Mouse (Mus musculus) erythroblast, embryonic 14.5 days (primary cell): Measurements from ENCODE around the gene Zfp462. TPM values are rescaled to one million over a fixed set of nuclear protein-coding genes. Genes with fewer than 3 reads are reported as not detected.

ENCODE experiments used
- H3K27me3 ChIP-seq: 2 replicates; pipeline ENCODE4 v1.6.1; 2012; ENCODE audit warnings: inconsistent platforms; ENCODE audit not compliant: control insufficient read depth
- H3K36me3 ChIP-seq: 2 replicates; pipeline ENCODE4 v1.6.1; 2012; ENCODE audit warnings: mild to moderate bottlenecking, inconsistent platforms; ENCODE audit not compliant: control insufficient read depth
- H3K4me1 ChIP-seq: 2 replicates; pipeline ENCODE4 v1.6.1; 2012; ENCODE audit warnings: inconsistent platforms; ENCODE audit not compliant: control insufficient read depth
- H3K4me3 ChIP-seq: replicated peaks from 2 replicates; pipeline ENCODE3; 2012; ENCODE audit warnings: moderate library complexity, mild to moderate bottlenecking, inconsistent platforms
- H3K9me3 ChIP-seq: 2 replicates; pipeline ENCODE4 v1.6.1; 2012; ENCODE audit warnings: low read length, inconsistent platforms, mixed read lengths; ENCODE audit not compliant: control insufficient read depth
- GATA1 ChIP-seq: IDR thresholded peaks from 2 replicates; pipeline ENCODE4 v1.6.1; 2012; ENCODE audit warnings: low read length, inconsistent platforms, mixed read lengths
- TAL1 ChIP-seq: IDR thresholded peaks from 3 replicates; pipeline ENCODE4 v1.6.1; 2012; ENCODE audit warnings: low read length, inconsistent platforms, mixed read lengths
- polyA plus RNA-seq: library from polyadenylated mRNA; stranded (reverse); fragments of >175 nt; gene quantifications from 2 replicates; pipeline ENCODE4 v1.2.3, GENCODE M21; 2012

Gene Zfp462
- polyA plus RNA-seq, 1 experiment, result not detected

DNA sequence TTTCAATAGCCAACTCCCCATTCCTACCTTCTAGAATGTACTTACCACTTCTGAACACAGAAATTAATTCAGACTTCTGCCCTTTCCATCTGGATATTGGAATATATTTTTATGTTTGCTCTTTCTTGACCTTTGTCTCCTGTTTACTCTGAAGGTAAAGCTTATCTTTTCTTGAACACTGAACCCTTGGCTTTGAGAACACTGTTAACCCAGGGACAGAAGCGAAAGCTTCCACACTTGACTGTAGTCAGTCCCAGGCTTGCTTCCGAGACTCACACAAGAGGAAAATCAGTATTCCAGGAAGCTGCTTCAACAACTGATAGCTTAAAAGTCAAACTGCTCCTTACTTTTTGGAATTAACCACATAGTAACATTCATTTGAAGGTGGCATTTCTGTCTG lies 70.7 kb downstream of the Zfp462 start:
- Histone ChIP-seq H3K27me3 (no peaks in the 10 kb centered on the region), H3K4me3 (no peak overlapping the region), H3K36me3 (no peaks in the 10 kb centered on the region), H3K4me1 (no peaks in the 10 kb centered on the region), H3K9me3 (peaks cover 22% of the 10 kb centered on the region; the same call in 1 of the 2 replicates)
- no peak for TF ChIP-seq TAL1

DNA sequence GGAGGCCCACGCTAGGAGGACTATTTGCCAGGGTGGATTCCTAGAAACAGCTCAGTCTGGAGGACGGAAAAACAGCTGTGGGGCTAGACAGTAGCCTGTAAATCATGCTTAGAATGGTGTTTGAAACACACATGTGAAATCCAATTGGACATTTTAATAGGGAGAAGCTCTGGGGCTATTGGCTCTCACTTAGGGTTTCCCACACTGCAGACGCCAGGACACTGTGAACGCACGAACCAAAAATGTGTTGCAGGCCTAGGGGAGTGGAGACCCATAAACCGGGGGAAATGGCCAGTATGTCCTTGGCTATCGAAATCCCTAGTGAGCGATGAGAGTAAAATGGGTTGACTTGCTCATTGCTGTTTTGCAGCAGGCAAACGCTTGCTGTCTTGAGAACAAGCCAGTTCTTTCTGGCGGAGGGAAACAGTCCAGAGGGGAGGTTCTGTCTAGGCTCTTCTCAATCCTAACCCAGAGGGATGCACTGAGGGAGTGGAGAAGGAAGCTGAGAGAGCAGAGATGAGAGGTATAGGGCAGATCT lies 81.3 kb downstream of the Zfp462 start:
- Histone ChIP-seq H3K36me3 (no peaks in the 10 kb centered on the region), H3K4me3 (no peak overlapping the region), H3K27me3 (no peaks in the 10 kb centered on the region), H3K9me3 (no peaks in the 10 kb centered on the region), H3K4me1 (no peaks in the 10 kb centered on the region)
- TF ChIP-seq GATA1, result no peak
- no peak for TF ChIP-seq TAL1

DNA sequence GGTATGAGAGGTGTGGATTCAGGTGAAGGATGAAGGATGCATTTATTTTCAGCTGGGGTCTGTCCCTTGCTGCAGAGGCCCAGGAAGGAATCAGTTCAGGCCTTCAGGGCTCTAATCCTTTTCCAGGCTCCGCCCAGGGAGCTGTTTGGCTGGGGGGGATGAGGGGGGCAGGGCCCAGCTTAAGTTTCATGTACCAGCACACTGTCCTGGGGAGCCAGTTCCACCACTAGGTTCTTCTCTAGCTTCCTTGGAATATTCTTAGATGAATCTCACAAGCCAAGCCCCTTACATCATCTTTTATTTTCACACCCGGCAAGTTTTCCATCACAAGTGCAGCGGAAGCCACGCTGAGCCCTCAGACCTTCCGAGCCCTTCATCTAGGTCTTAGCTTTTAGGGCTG lies 85.6 kb downstream of the Zfp462 start:
- H3K4me3 ChIP-seq, result no peak overlapping the region
- H3K36me3 ChIP-seq, result no peaks in the 10 kb centered on the region
- TF ChIP-seq GATA1 (no peak), TAL1 (no peak)
- H3K9me3 ChIP-seq, result no peaks in the 10 kb centered on the region
- no peaks in the 10 kb centered on the region for H3K27me3 ChIP-seq
- H3K4me1 ChIP-seq, result no peaks in the 10 kb centered on the region

- Histone ChIP-seq H3K36me3 (no peaks in the 10 kb centered on the region), H3K4me3 (no peak overlapping the region), H3K4me1 (no peaks in the 10 kb centered on the region), H3K9me3 (no peaks in the 10 kb centered on the region), H3K27me3 (no peaks in the 10 kb centered on the region)
- TF ChIP-seq TAL1, result no peak
- no peak for TF ChIP-seq GATA1
Observed at GRCm38 (mm10) chr4:55032317-55032930, 87.6 kb downstream of the Zfp462 start.

GRCm38 (mm10) chr4:55033452-55033851 lies 88.6 kb downstream of the Zfp462 start:
- TF ChIP-seq GATA1 (no peak), TAL1 (no peak)
- Histone ChIP-seq H3K4me1 (no peaks in the 10 kb centered on the region), H3K4me3 (no peak overlapping the region)

GRCm38 (mm10) chr4:55038139-55038538 lies 93.3 kb downstream of the Zfp462 start:
- Histone ChIP-seq H3K36me3 (no peaks in the 10 kb centered on the region), H3K27me3 (no peaks in the 10 kb centered on the region), H3K9me3 (no peaks in the 10 kb centered on the region; the same call in 1 of the 2 replicates), H3K4me3 (no peak overlapping the region), H3K4me1 (no peaks in the 10 kb centered on the region)
- TF ChIP-seq GATA1, result no peak
- no peak for TF ChIP-seq TAL1

More at GRCm38 (mm10) chr4:55033452-55033851, 88.6 kb downstream of the Zfp462 start:
- H3K27me3 ChIP-seq, result no peaks in the 10 kb centered on the region
- H3K9me3 ChIP-seq, result no peaks in the 10 kb centered on the region
- H3K36me3 ChIP-seq, result no peaks in the 10 kb centered on the region

- no peak for TF ChIP-seq GATA1
- no peak for TF ChIP-seq TAL1
- H3K27me3 ChIP-seq, result no peaks in the 10 kb centered on the region
- no peaks in the 10 kb centered on the region for H3K36me3 ChIP-seq
- H3K9me3 ChIP-seq, result no peaks in the 10 kb centered on the region; the same call in 1 of the 2 replicates
- H3K4me3 ChIP-seq, result no peak overlapping the region
- no peaks in the 10 kb centered on the region for H3K4me1 ChIP-seq
Observed at GRCm38 (mm10) chr4:55040258-55040964, 95.6 kb downstream of the Zfp462 start.

- Histone ChIP-seq H3K4me3 (no peak overlapping the region), H3K36me3 (no peaks in the 10 kb centered on the region)
- TF ChIP-seq TAL1 (no peak), GATA1 (no peak)
Observed at GRCm38 (mm10) chr4:55041106-55041730, 96.4 kb downstream of the Zfp462 start.

GRCm38 (mm10) chr4:55042573-55042972 lies 97.7 kb downstream of the Zfp462 start:
- Histone ChIP-seq H3K4me1 (no peaks in the 10 kb centered on the region), H3K36me3 (no peaks in the 10 kb centered on the region), H3K27me3 (no peaks in the 10 kb centered on the region), H3K9me3 (no peaks in the 10 kb centered on the region; the same call in 1 of the 2 replicates), H3K4me3 (no peak overlapping the region)
- TF ChIP-seq GATA1 (no peak), TAL1 (no peak)

More at GRCm38 (mm10) chr4:55041106-55041730, 96.4 kb downstream of the Zfp462 start:
- H3K9me3 ChIP-seq, result no peaks in the 10 kb centered on the region; the same call in 1 of the 2 replicates
- H3K4me1 ChIP-seq, result no peaks in the 10 kb centered on the region
- no peaks in the 10 kb centered on the region for H3K27me3 ChIP-seq
